Mouse (Mus musculus) MEL (cell line): ENCODE data around the gene Poc1b. TPM values are rescaled to one million over a fixed set of nuclear protein-coding genes. Genes with fewer than 3 reads are reported as not detected.

Experiments used
- DNase-seq: peaks from one replicate; pipeline ENCODE4 v3.0.0; 2011; ENCODE audit warnings: low read depth, low spot score
- H3K27ac ChIP-seq: 2 replicates; pipeline ENCODE4 v1.5.1; 2012; ENCODE audit warnings: low read depth, mild to moderate bottlenecking, control low read depth, low read length, moderate library complexity; ENCODE audit not compliant: control insufficient read depth
- H3K27me3 ChIP-seq, 2 experiments: fragments of 150-350 bp in 1 of 2; sonication (generic) in 1 of 2; 2 replicates each; pipeline ENCODE4 v1.6.1; 2012; ENCODE audit warnings: low read length in 2 of 2, mild to moderate bottlenecking in 2 of 2, improper control_type of control experiment in 1 of 2, moderate library complexity in 1 of 2; ENCODE audit not compliant: insufficient read depth in 2 of 2, control insufficient read depth in 1 of 2
- H3K36me3 ChIP-seq, 2 experiments: 2 replicates each; pipeline ENCODE4 v1.6.1; 2012 to 2014; ENCODE audit warnings: low read length in 2 of 2, improper control_type of control experiment in 1 of 2, inconsistent platforms in 1 of 2, mild to moderate bottlenecking in 1 of 2; ENCODE audit not compliant: insufficient read depth in 2 of 2, control insufficient read depth in 1 of 2
- H3K4me1 ChIP-seq, 2 experiments: fragments of 150-350 bp in 1 of 2; sonication (generic) in 1 of 2; 2 replicates each; pipeline ENCODE4 v1.6.1; 2012; ENCODE audit warnings: low read length in 2 of 2, improper control_type of control experiment in 1 of 2, mild to moderate bottlenecking in 1 of 2; ENCODE audit not compliant: insufficient read depth in 2 of 2, control insufficient read depth in 1 of 2
- H3K4me3 ChIP-seq, 2 experiments: fragments of 150-350 bp in 1 of 2; sonication (generic) in 1 of 2; 2 replicates each; pipeline ENCODE4 v1.5.1; 2012; ENCODE audit warnings: low read depth in 2 of 2, low read length in 2 of 2, mild to moderate bottlenecking in 2 of 2, moderate library complexity in 2 of 2, control low read depth in 1 of 2, improper control_type of control experiment in 1 of 2; ENCODE audit not compliant: control insufficient read depth in 1 of 2, insufficient read depth in 1 of 2
- H3K79me2 ChIP-seq: 2 replicates; pipeline ENCODE4 v1.6.1; 2012; ENCODE audit warnings: mild to moderate bottlenecking, low read length, moderate library complexity; ENCODE audit not compliant: control insufficient read depth, poor library complexity, insufficient read depth
- H3K9ac ChIP-seq: 2 replicates; pipeline ENCODE4 v1.6.1; 2012; ENCODE audit warnings: low read depth, mild to moderate bottlenecking, control low read depth, low read length, moderate library complexity; ENCODE audit not compliant: control insufficient read depth, poor library complexity, severe bottlenecking
- H3K9me3 ChIP-seq: fragments of 150-350 bp; sonication (generic); replicated peaks from 2 replicates; pipeline ENCODE4 v1.6.1; 2012; ENCODE audit warnings: mild to moderate bottlenecking, low read length, improper control_type of control experiment, moderate library complexity; ENCODE audit not compliant: insufficient read depth
- CHD2 ChIP-seq: IDR thresholded peaks from 2 replicates; pipeline ENCODE4 v1.6.1; 2011; ENCODE audit warnings: low read length, improper control_type of control experiment
- ELF1 ChIP-seq: IDR thresholded peaks from 2 replicates; pipeline ENCODE4 v1.6.1; 2014; ENCODE audit warnings: low read depth, mild to moderate bottlenecking, inconsistent platforms, low read length, improper control_type of control experiment, moderate library complexity
- EP300 ChIP-seq, 2 experiments: IDR thresholded peaks; 2 replicates each; pipeline ENCODE4 v1.6.1; 2011; ENCODE audit warnings: improper control_type of control experiment in 2 of 2, low read length in 2 of 2, low read depth in 1 of 2, mild to moderate bottlenecking in 1 of 2
- ETS1 ChIP-seq: IDR thresholded peaks from 2 replicates; pipeline ENCODE4 v1.6.1; 2012; ENCODE audit warnings: low read depth, mild to moderate bottlenecking, inconsistent platforms, low read length, improper control_type of control experiment, moderate library complexity
- GATA1 ChIP-seq: IDR thresholded peaks from 2 replicates; pipeline ENCODE4 v1.6.1; 2011; ENCODE audit warnings: low read depth, low read length, improper control_type of control experiment
- JUND ChIP-seq: IDR thresholded peaks from 2 replicates; pipeline ENCODE4 v1.6.1; 2011; ENCODE audit warnings: low read depth, mild to moderate bottlenecking, improper control_type of control experiment, low read length
- KAT2A ChIP-seq: conservative IDR thresholded peaks from 2 replicates; pipeline ENCODE4 v1.6.1; 2012; ENCODE audit warnings: low read depth, low read length, improper control_type of control experiment, inconsistent platforms
- MAX ChIP-seq: IDR thresholded peaks from 2 replicates; pipeline ENCODE4 v1.6.1; 2011; ENCODE audit warnings: low read length, improper control_type of control experiment
- MEF2A ChIP-seq: IDR thresholded peaks from 2 replicates; pipeline ENCODE4 v1.6.1; 2014; ENCODE audit warnings: low read depth, mild to moderate bottlenecking, inconsistent platforms, low read length, improper control_type of control experiment; ENCODE audit not compliant: poor library complexity, insufficient replicate concordance, severe bottlenecking; ENCODE audit errors: extremely low read depth
- MXI1 ChIP-seq: IDR thresholded peaks from 2 replicates; pipeline ENCODE4 v1.6.1; 2011; ENCODE audit warnings: mild to moderate bottlenecking, low read depth, low read length, improper control_type of control experiment
- MYB ChIP-seq: IDR thresholded peaks from 2 replicates; pipeline ENCODE4 v1.6.1; 2011; ENCODE audit warnings: mild to moderate bottlenecking, low read depth, low read length, improper control_type of control experiment
- MYC ChIP-seq: IDR thresholded peaks from 2 replicates; pipeline ENCODE4 v1.6.1; 2011; ENCODE audit warnings: low read depth, mild to moderate bottlenecking, low read length, improper control_type of control experiment, moderate library complexity
- NELFE ChIP-seq: IDR thresholded peaks from 2 replicates; pipeline ENCODE4 v1.6.1; 2011; ENCODE audit warnings: low read depth, low read length, improper control_type of control experiment
- NRF1 ChIP-seq: IDR thresholded peaks from 2 replicates; pipeline ENCODE4 v1.6.1; 2014; ENCODE audit warnings: low read depth, mild to moderate bottlenecking, inconsistent platforms, low read length, improper control_type of control experiment, moderate library complexity; ENCODE audit not compliant: poor library complexity, insufficient read depth, severe bottlenecking
- POLR2A ChIP-seq, 2 experiments: IDR thresholded peaks; 2 replicates each; pipeline ENCODE4 v1.6.1; 2011 to 2012; ENCODE audit warnings: low read length in 2 of 2, mild to moderate bottlenecking in 2 of 2, control low read depth in 1 of 2, improper control_type of control experiment in 1 of 2, low read depth in 1 of 2, moderate library complexity in 1 of 2; ENCODE audit not compliant: control insufficient read depth in 1 of 2, insufficient read depth in 1 of 2, poor library complexity in 1 of 2
- POLR2AphosphoS5 ChIP-seq: IDR thresholded peaks from 2 replicates; pipeline ENCODE4 v1.6.1; 2012; ENCODE audit warnings: low read depth, borderline replicate concordance, mild to moderate bottlenecking, inconsistent platforms, low read length, moderate library complexity, mixed read lengths
- RCOR1 ChIP-seq: IDR thresholded peaks from 2 replicates; pipeline ENCODE4 v1.6.1; 2012; ENCODE audit warnings: low read depth, mild to moderate bottlenecking, inconsistent platforms, low read length, improper control_type of control experiment
- SMC3 ChIP-seq: IDR thresholded peaks from 2 replicates; pipeline ENCODE4 v1.6.1; 2011; ENCODE audit warnings: low read depth, low read length, improper control_type of control experiment
- TBP ChIP-seq: IDR thresholded peaks from 2 replicates; pipeline ENCODE4 v1.8.0; 2011; ENCODE audit warnings: low read depth, low read length, improper control_type of control experiment
- TCF12 ChIP-seq: IDR thresholded peaks from 2 replicates; pipeline ENCODE4 v1.6.1; 2014; ENCODE audit warnings: low read depth, mild to moderate bottlenecking, inconsistent platforms, low read length, improper control_type of control experiment, moderate library complexity
- USF1 ChIP-seq: IDR thresholded peaks from 2 replicates; pipeline ENCODE4 v1.6.1; 2014; ENCODE audit warnings: low read depth, mild to moderate bottlenecking, inconsistent platforms, low read length, improper control_type of control experiment, moderate library complexity
- USF2 ChIP-seq, 2 experiments: IDR thresholded peaks; 2 replicates each; pipeline ENCODE4 v1.6.1; 2011 to 2012; ENCODE audit warnings: improper control_type of control experiment in 2 of 2, low read length in 2 of 2, borderline replicate concordance in 1 of 2, inconsistent platforms in 1 of 2, low read depth in 1 of 2, mild to moderate bottlenecking in 1 of 2; ENCODE audit not compliant: insufficient read depth in 1 of 2
- ZC3H11A ChIP-seq: IDR thresholded peaks from 2 replicates; pipeline ENCODE4 v1.6.1; 2012; ENCODE audit warnings: low read depth, mild to moderate bottlenecking, inconsistent platforms, low read length, improper control_type of control experiment
- ZMIZ1 ChIP-seq: IDR thresholded peaks from 2 replicates; pipeline ENCODE4 v1.6.1; 2012; ENCODE audit warnings: low read depth, mild to moderate bottlenecking, inconsistent platforms, low read length, improper control_type of control experiment, moderate library complexity
- ZNF384 ChIP-seq: IDR thresholded peaks from 2 replicates; pipeline ENCODE4 v1.6.1; 2012; ENCODE audit warnings: low read depth, mild to moderate bottlenecking, inconsistent platforms, low read length, improper control_type of control experiment
- polyA plus RNA-seq, 2 experiments: library from polyadenylated mRNA; stranded (reverse) in 1 of 2; unstranded in 1 of 2; fragments of >175 nt in 1 of 2; fragments of >200 nt in 1 of 2; gene quantifications; 2 replicates each; pipeline versions ENCODE4 v1.2.1 to v1.2.4; 2012; ENCODE audit warnings: low replicate concordance in 2 of 2, low read depth in 1 of 2; ENCODE audit not compliant: insufficient read length in 2 of 2, insufficient read depth in 1 of 2, missing spikeins in 1 of 2
- total RNA-seq: library from RNA; depleted of rRNA; stranded (reverse); fragments of 300-350 nt; gene quantifications from 2 replicates; pipeline ENCODE4 v1.2.3, GENCODE M21; 2012

Gene Poc1b
- total and polyA plus RNA-seq, 3 experiments, result 3.3 to 15.3 TPM; not detected in 1

DNA sequence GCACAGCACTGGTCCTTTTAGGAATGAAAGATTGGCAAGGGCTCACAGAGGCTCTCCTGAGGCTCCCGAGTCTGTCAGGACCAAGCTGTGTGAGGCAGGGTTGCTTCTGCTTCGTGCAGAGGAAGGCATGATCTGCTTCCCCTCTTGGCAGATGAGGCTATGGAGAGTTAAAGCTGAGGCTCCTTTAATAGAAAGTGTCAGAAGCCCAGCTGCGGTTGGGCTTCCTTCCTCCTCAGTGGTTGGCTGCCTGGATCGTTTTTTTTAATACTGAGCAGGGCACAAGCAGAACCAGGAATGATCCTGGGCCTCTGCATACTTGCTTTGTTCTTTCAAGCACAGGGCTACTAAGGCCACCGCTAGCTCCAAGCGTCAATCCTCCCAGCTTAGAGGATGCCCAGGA, 23.8 kb downstream of the Poc1b start:
- no peak overlapping the region for H3K27ac ChIP-seq
- H3K36me3 ChIP-seq, result no peaks in the 10 kb centered on the region
- TF ChIP-seq JUND, result no peak
- TF ChIP-seq RCOR1, result no peak
- TF ChIP-seq NRF1, result no peak
- no peak for TF ChIP-seq ELF1
- TF ChIP-seq, all 39 proteins: peak for 0
- H3K9ac ChIP-seq, result no peak overlapping the region
- no peaks in the 10 kb centered on the region for H3K4me1 ChIP-seq
- H3K27me3 ChIP-seq, result no peaks in the 10 kb centered on the region
- no peak for DNase-seq
- no peaks in the 10 kb centered on the region for H3K9me3 ChIP-seq
- H3K79me2 ChIP-seq, result no peaks in the 10 kb centered on the region
- no peak overlapping the region for H3K4me3 ChIP-seq

DNA sequence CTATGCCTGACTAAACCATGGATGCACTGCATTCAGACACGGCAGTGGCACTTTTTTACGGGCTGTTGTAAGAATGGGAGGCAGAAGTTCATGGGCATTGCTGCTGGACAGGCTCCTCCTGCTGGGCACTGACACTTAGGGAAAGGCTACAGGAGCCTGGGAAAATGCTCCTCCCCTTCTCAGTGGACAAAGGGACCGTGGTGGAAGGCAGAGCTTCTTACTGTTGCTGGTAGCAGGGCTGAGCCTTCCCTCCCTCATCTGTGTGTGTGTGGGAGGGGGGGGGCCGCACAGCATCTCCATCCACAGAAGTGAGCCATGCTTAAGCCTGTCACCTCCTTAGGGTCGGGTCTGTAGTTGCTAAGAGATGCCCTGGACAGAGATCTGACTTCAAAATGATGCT, 24.5 kb downstream of the Poc1b start:
- H3K79me2 ChIP-seq, result no peaks in the 10 kb centered on the region
- no peaks in the 10 kb centered on the region for H3K9me3 ChIP-seq
- no peak overlapping the region for H3K27ac ChIP-seq
- no peak overlapping the region for H3K9ac ChIP-seq
- no peaks in the 10 kb centered on the region for H3K4me1 ChIP-seq
- no peaks in the 10 kb centered on the region for H3K27me3 ChIP-seq
- H3K36me3 ChIP-seq, result no peaks in the 10 kb centered on the region
- TF ChIP-seq USF1, result no peak
- no peak for TF ChIP-seq ZNF384
- TF ChIP-seq CHD2, result no peak
- no peak for TF ChIP-seq KAT2A
- no peak for TF ChIP-seq MXI1
- no peak for TF ChIP-seq RCOR1
- no peak for DNase-seq
- no peak overlapping the region for H3K4me3 ChIP-seq

DNA sequence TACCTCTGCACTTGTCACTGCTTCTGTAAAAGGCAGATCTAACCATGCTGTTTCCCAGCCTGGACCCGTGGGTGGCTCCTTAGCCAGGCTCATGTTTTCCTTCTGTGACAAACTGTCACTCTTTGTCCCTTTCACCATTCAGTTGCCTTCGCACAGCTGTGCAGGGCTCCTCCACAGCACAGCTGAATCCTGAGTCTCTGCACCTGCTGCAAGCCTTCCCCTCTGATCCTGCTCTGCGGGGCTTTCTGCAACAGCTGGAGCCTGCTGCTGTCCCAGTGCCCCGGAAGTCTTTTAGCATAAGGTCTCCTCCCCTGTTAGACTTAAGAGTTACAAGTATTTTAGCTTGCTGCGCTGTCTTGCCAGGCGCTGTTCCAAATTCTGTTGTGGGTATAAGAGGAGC, 25.4 kb downstream of the Poc1b start:
- TF ChIP-seq USF2 (IDR thresholded peaks at IDR 0.05; ENCODE audit: borderline replicate concordance in 1 of 2, insufficient read depth in 1 of 2, low read depth in 1 of 2, low read length in 2 of 2) (no peak), ZC3H11A (no peak), MEF2A (no peak), NELFE (no peak), SMC3 (no peak), MAX (no peak), ETS1 (no peak), ZMIZ1 (no peak), POLR2AphosphoS5 (no peak), MYB (no peak), POLR2A (IDR thresholded peaks at IDR 0.05; ENCODE audit: control insufficient read depth in 1 of 2, insufficient read depth in 1 of 2, low read depth in 1 of 2, low read length in 2 of 2, poor library complexity in 1 of 2) (no peak), TCF12 (no peak), TBP (no peak), MYC (no peak), EP300 (IDR thresholded peaks at IDR 0.05; ENCODE audit: low read depth in 1 of 2, low read length in 2 of 2) (no peak), GATA1 (no peak), CHD2 (no peak)
- H3K27ac ChIP-seq, result no peak overlapping the region
- no peaks in the 10 kb centered on the region for H3K79me2 ChIP-seq
- no peak overlapping the region for H3K4me3 ChIP-seq
- H3K9me3 ChIP-seq, result no peaks in the 10 kb centered on the region
- no peaks in the 10 kb centered on the region for H3K27me3 ChIP-seq
- no peaks in the 10 kb centered on the region for H3K36me3 ChIP-seq
- H3K9ac ChIP-seq, result no peak overlapping the region
- no peaks in the 10 kb centered on the region for H3K4me1 ChIP-seq
- DNase-seq, result no peak
